Mouse (Mus musculus): ENCODE measurements around the gene Hsd17b14. TPM values are rescaled to one million over a fixed set of nuclear protein-coding genes. Genes with fewer than 3 reads are reported as not detected.
A peak's percentile ranks its signal among the peaks of the same experiment; 100 is the strongest.

Hsd17b14 gene
- polyA plus RNA-seq, 1 experiment = 5.7 TPM

GRCm38 (mm10) chr7:45567112-45567779, 12.6 kb downstream of the Hsd17b14 start:
- H3K27ac ChIP-seq (ENCODE audit: control insufficient read depth, insufficient read depth, low read depth, low read length, poor library complexity) = no peak overlapping the region
- TF ChIP-seq CTCF (IDR thresholded peaks at IDR 0.05; ENCODE audit: control insufficient read depth, insufficient read depth, low read length) = no peak
- H3K4me3 ChIP-seq (replicated peaks; ENCODE audit: control insufficient read depth, low read depth, low read length) = no peak overlapping the region
- WGBS = 79% methylated on average over 8 of the region's 8 CpGs
- H3K4me1 ChIP-seq (ENCODE audit: control insufficient read depth, insufficient read depth, low read length) = peaks cover 3% of the 10 kb centered on the region; the same call in 1 of the 2 replicates

- WGBS = 1% methylated on average over 24 of the region's 24 CpGs
- H3K4me1 ChIP-seq (ENCODE audit: control insufficient read depth, insufficient read depth, low read length) = peaks cover 3% of the 10 kb centered on the region; the same call in 1 of the 2 replicates
- H3K4me3 ChIP-seq (replicated peaks; ENCODE audit: control insufficient read depth, low read depth, low read length) = peak overlapping the region; percentile 71
- TF ChIP-seq CTCF (IDR thresholded peaks at IDR 0.05; ENCODE audit: control insufficient read depth, insufficient read depth, low read length) (no peak), POLR2A (IDR thresholded peaks at IDR 0.05; ENCODE audit: borderline replicate concordance, control insufficient read depth, low read depth, low read length) (peak; percentile 45; the same call in 1 of the 2 replicates)
- H3K27ac ChIP-seq (ENCODE audit: control insufficient read depth, insufficient read depth, low read depth, low read length, poor library complexity) = peak overlapping the region; percentile 73
Observed at GRCm38 (mm10) chr7:45567780-45568516, 13.3 kb downstream of the Hsd17b14 start.

GRCm38 (mm10) chr7:45568601-45569473, 14.1 kb downstream of the Hsd17b14 start:
- Histone ChIP-seq H3K4me3 (replicated peaks; ENCODE audit: control insufficient read depth, low read depth, low read length) (no peak overlapping the region), H3K27ac (ENCODE audit: control insufficient read depth, insufficient read depth, low read depth, low read length, poor library complexity) (peak overlapping the region; percentile 73; the same call in 1 of the 2 replicates), H3K4me1 (ENCODE audit: control insufficient read depth, insufficient read depth, low read length) (peaks cover 5% of the 10 kb centered on the region; the same call in 1 of the 2 replicates)
- TF ChIP-seq POLR2A (IDR thresholded peaks at IDR 0.05; ENCODE audit: borderline replicate concordance, control insufficient read depth, low read depth, low read length) (no peak), CTCF (IDR thresholded peaks at IDR 0.05; ENCODE audit: control insufficient read depth, insufficient read depth, low read length) (no peak)
- WGBS = 51% methylated on average over 10 of the region's 10 CpGs

- Histone ChIP-seq H3K27ac (ENCODE audit: control insufficient read depth, insufficient read depth, low read depth, low read length, poor library complexity) (peak within 1 kb of the TSS; percentile 58), H3K4me1 (ENCODE audit: control insufficient read depth, insufficient read depth, low read length) (peaks cover 5% of the 10 kb centered on the region; the same call in 1 of the 2 replicates), H3K4me3 (replicated peaks; ENCODE audit: control insufficient read depth, low read depth, low read length) (peak within 1 kb of the TSS; percentile 70)
- no peak for TF ChIP-seq CTCF (IDR thresholded peaks at IDR 0.05; ENCODE audit: control insufficient read depth, insufficient read depth, low read length)
- TF ChIP-seq POLR2A (IDR thresholded peaks at IDR 0.05; ENCODE audit: borderline replicate concordance, control insufficient read depth, low read depth, low read length) = peak; percentile 75
- WGBS = 1% methylated on average over 42 of the region's 42 CpGs
Observed at GRCm38 (mm10) chr7:45570103-45570741, 15.5 kb downstream of the Hsd17b14 start, which contains the start of gene Bcat2. Gene Bcat2, plus strand, starts transcription at chr7:45570153.

GRCm38 (mm10) chr7:45571966-45572365, 17.3 kb downstream of the Hsd17b14 start:
- no peak overlapping the region for H3K27ac ChIP-seq (ENCODE audit: control insufficient read depth, insufficient read depth, low read depth, low read length, poor library complexity)
- 7% methylated on average over 1 of the region's 1 CpGs for WGBS
- TF ChIP-seq CTCF (IDR thresholded peaks at IDR 0.05; ENCODE audit: control insufficient read depth, insufficient read depth, low read length) (no peak), POLR2A (IDR thresholded peaks at IDR 0.05; ENCODE audit: borderline replicate concordance, control insufficient read depth, low read depth, low read length) (no peak)

GRCm38 (mm10) chr7:45573954-45574353, 19.3 kb downstream of the Hsd17b14 start:
- H3K27ac ChIP-seq (ENCODE audit: control insufficient read depth, insufficient read depth, low read depth, low read length, poor library complexity) = no peak overlapping the region
- H3K4me3 ChIP-seq (replicated peaks; ENCODE audit: control insufficient read depth, low read depth, low read length) = no peak overlapping the region
- peaks cover 5% of the 10 kb centered on the region; the same call in 1 of the 2 replicates for H3K4me1 ChIP-seq (ENCODE audit: control insufficient read depth, insufficient read depth, low read length)
- WGBS = 75% methylated on average over 8 of the region's 8 CpGs
- TF ChIP-seq POLR2A (IDR thresholded peaks at IDR 0.05; ENCODE audit: borderline replicate concordance, control insufficient read depth, low read depth, low read length) (no peak), CTCF (IDR thresholded peaks at IDR 0.05; ENCODE audit: control insufficient read depth, insufficient read depth, low read length) (no peak)

More at GRCm38 (mm10) chr7:45571966-45572365, 17.3 kb downstream of the Hsd17b14 start:
- Histone ChIP-seq H3K4me1 (ENCODE audit: control insufficient read depth, insufficient read depth, low read length) (peaks cover 5% of the 10 kb centered on the region; the same call in 1 of the 2 replicates), H3K4me3 (replicated peaks; ENCODE audit: control insufficient read depth, low read depth, low read length) (no peak overlapping the region)

GRCm38 (mm10) chr7:45574472-45575379, 20.0 kb downstream of the Hsd17b14 start:
- H3K4me3 ChIP-seq (replicated peaks; ENCODE audit: control insufficient read depth, low read depth, low read length) = no peak overlapping the region
- peaks cover 4% of the 10 kb centered on the region; the same call in 1 of the 2 replicates for H3K4me1 ChIP-seq (ENCODE audit: control insufficient read depth, insufficient read depth, low read length)
- H3K27ac ChIP-seq (ENCODE audit: control insufficient read depth, insufficient read depth, low read depth, low read length, poor library complexity) = no peak overlapping the region
- no peak for TF ChIP-seq CTCF (IDR thresholded peaks at IDR 0.05; ENCODE audit: control insufficient read depth, insufficient read depth, low read length)
- no peak for TF ChIP-seq POLR2A (IDR thresholded peaks at IDR 0.05; ENCODE audit: borderline replicate concordance, control insufficient read depth, low read depth, low read length)
- 87% methylated on average over 15 of the region's 15 CpGs for WGBS

All from bone marrow, adult 2 months (tissue).